Mouse (Mus musculus) liver, embryonic 14.5 days (tissue): ENCODE results near the gene Kif16b.

ENCODE experiments used
- CTCF ChIP-seq: IDR thresholded peaks from 2 replicates; pipeline ENCODE4 v1.5.1; 2016; ENCODE audit warnings: antibody characterized with exemption, low read depth, control low read depth
- EP300 ChIP-seq: IDR thresholded peaks from 2 replicates; pipeline ENCODE4 v1.6.1; 2016; ENCODE audit warnings: antibody characterized with exemption, low read depth

GRCm38 (mm10) chr2:142875936-142876335 is 25.4 kb downstream of the Kif16b start:
- TF ChIP-seq CTCF, result no peak
- TF ChIP-seq EP300, result no peak
